Mouse (Mus musculus) intestine, embryonic 16.5 days (tissue): ENCODE data around the gene Kdm7a. TPM values are rescaled to one million over a fixed set of nuclear protein-coding genes. Genes with fewer than 3 reads are reported as not detected.
A peak's percentile ranks its signal among the peaks of the same experiment; 100 is the strongest.

Experiments
- ATAC-seq: fragments of 200-750 bp; cut with Nextera tagmentation; 2 replicates; pipeline ENCODE4 v1.8.0; 2017; ENCODE audit warnings: moderate TSS enrichment, moderate library complexity
- H3K27ac ChIP-seq: fragments of 300-500 bp; sonication (generic); 2 replicates; pipeline ENCODE4 v1.5.1; 2014; ENCODE audit warnings: mild to moderate bottlenecking, low read length
- H3K27me3 ChIP-seq: fragments of 300-500 bp; sonication (generic); replicated peaks from 2 replicates; pipeline ENCODE4 v1.6.1; 2014; ENCODE audit warnings: low read length, control low read depth, mixed read lengths; ENCODE audit not compliant: control insufficient read depth, insufficient read depth
- H3K36me3 ChIP-seq: fragments of 300-500 bp; sonication (generic); 2 replicates; pipeline ENCODE4 v1.6.1; 2014; ENCODE audit warnings: low read length, control low read depth; ENCODE audit not compliant: control insufficient read depth, insufficient read depth
- H3K4me1 ChIP-seq: fragments of 300-500 bp; sonication (generic); 2 replicates; pipeline ENCODE4 v1.6.1; 2014; ENCODE audit warnings: low read length, control low read depth, mixed read lengths; ENCODE audit not compliant: control insufficient read depth, insufficient read depth
- H3K4me2 ChIP-seq: fragments of 300-500 bp; sonication (generic); 2 replicates; pipeline ENCODE4 v1.6.1; 2014; ENCODE audit warnings: low read depth, low read length, control low read depth
- H3K4me3 ChIP-seq: fragments of 300-500 bp; sonication (generic); 2 replicates; pipeline ENCODE4 v1.5.1; 2014; ENCODE audit warnings: mild to moderate bottlenecking, low read length
- H3K9ac ChIP-seq: fragments of 300-500 bp; sonication (generic); 2 replicates; pipeline ENCODE4 v1.6.1; 2014; ENCODE audit warnings: low read depth, low read length
- H3K9me3 ChIP-seq: fragments of 300-500 bp; sonication (generic); 2 replicates; pipeline ENCODE4 v1.6.1; 2016; ENCODE audit warnings: low read length, control low read depth; ENCODE audit not compliant: control insufficient read depth
- WGBS: fragments of 180-500 bp; shearing (Covaris S2); extraction: QIAGEN DNeasy Blood & Tissue Kit; methylation state at CpG from one replicate; pipeline ENCODE4 v1.1.7; 2014; 5-methylcytosine and 5-hydroxymethylcytosine counted together
- polyA plus RNA-seq: library from polyadenylated mRNA; unstranded; fragments of >200 nt; fragmentation: Nextera tagmentation; extraction: Ambion mirVana; gene quantifications from 2 replicates; pipeline ENCODE4 v1.2.1, GENCODE M21; 2015

The Kdm7a gene
- polyA plus RNA-seq, 1 experiment from 2014 or later = 4.0 TPM

- no peak for ATAC-seq
- Histone ChIP-seq H3K9me3 (no peaks in the 10 kb centered on the region), H3K4me1 (no peaks in the 10 kb centered on the region), H3K36me3 (no peaks in the 10 kb centered on the region), H3K9ac (no peak overlapping the region), H3K4me3 (no peak overlapping the region), H3K27me3 (no peaks in the 10 kb centered on the region), H3K27ac (no peak overlapping the region), H3K4me2 (no peak overlapping the region)
- WGBS = 61% methylated on average over 5 of the region's 5 CpGs
Observed at GRCm38 (mm10) chr6:39214949-39215606, 8.5 kb upstream of the Kdm7a start.

GRCm38 (mm10) chr6:39209677-39210076, 3.1 kb upstream of the Kdm7a start:
- Histone ChIP-seq H3K4me2 (no peak overlapping the region), H3K27ac (no peak overlapping the region), H3K27me3 (no peaks in the 10 kb centered on the region), H3K4me3 (no peak overlapping the region), H3K4me1 (no peaks in the 10 kb centered on the region), H3K36me3 (no peaks in the 10 kb centered on the region), H3K9me3 (no peaks in the 10 kb centered on the region), H3K9ac (no peak overlapping the region)
- WGBS = 84% methylated on average over 4 of the region's 4 CpGs
- no peak for ATAC-seq

- H3K4me1 ChIP-seq = no peaks in the 10 kb centered on the region
- no peak overlapping the region for H3K4me2 ChIP-seq
- H3K9me3 ChIP-seq = no peaks in the 10 kb centered on the region
- H3K9ac ChIP-seq = no peak overlapping the region
- no peak for ATAC-seq
- H3K27ac ChIP-seq = no peak overlapping the region
- no peak overlapping the region for H3K4me3 ChIP-seq
- no peaks in the 10 kb centered on the region for H3K36me3 ChIP-seq
- 83% methylated on average over 4 of the region's 4 CpGs for WGBS
- H3K27me3 ChIP-seq = no peaks in the 10 kb centered on the region
Observed at GRCm38 (mm10) chr6:39208181-39208580, 1.6 kb upstream of the Kdm7a start.

GRCm38 (mm10) chr6:39205650-39206580, 674 bp downstream of the Kdm7a start:
- under 1% methylated on average over 116 of the region's 121 CpGs for WGBS
- Histone ChIP-seq H3K27me3 (no peaks in the 10 kb centered on the region), H3K36me3 (no peaks in the 10 kb centered on the region), H3K4me1 (no peaks in the 10 kb centered on the region), H3K9me3 (no peaks in the 10 kb centered on the region), H3K4me3 (peak overlapping the region; percentile 98), H3K4me2 (peak overlapping the region; percentile 69), H3K9ac (peak overlapping the region; percentile 98), H3K27ac (peak overlapping the region; percentile 99)
- ATAC-seq = peak; percentile 59

- under 1% methylated on average over 30 of the region's 30 CpGs for WGBS
- peak; percentile 49 for ATAC-seq
Observed at GRCm38 (mm10) chr6:39205064-39205649, 1.4 kb downstream of the Kdm7a start.

GRCm38 (mm10) chr6:39204444-39204843, 2.1 kb downstream of the Kdm7a start:
- no peaks in the 10 kb centered on the region for H3K27me3 ChIP-seq
- H3K36me3 ChIP-seq = no peaks in the 10 kb centered on the region
- H3K4me1 ChIP-seq = no peaks in the 10 kb centered on the region
- H3K4me3 ChIP-seq = no peak overlapping the region
- H3K4me2 ChIP-seq = no peak overlapping the region; the same call in 1 of the 2 replicates
- ATAC-seq = no peak
- no peak overlapping the region for H3K27ac ChIP-seq
- no peak overlapping the region for H3K9ac ChIP-seq
- no peaks in the 10 kb centered on the region for H3K9me3 ChIP-seq
- 60% methylated on average over 4 of the region's 4 CpGs for WGBS

More at GRCm38 (mm10) chr6:39205064-39205649, 1.4 kb downstream of the Kdm7a start:
- H3K27me3 ChIP-seq = no peaks in the 10 kb centered on the region
- peak overlapping the region; percentile 99 for H3K27ac ChIP-seq
- no peaks in the 10 kb centered on the region for H3K4me1 ChIP-seq
- peak overlapping the region; percentile 98 for H3K9ac ChIP-seq
- peak overlapping the region; percentile 69 for H3K4me2 ChIP-seq
- H3K4me3 ChIP-seq = peak overlapping the region; percentile 98
- no peaks in the 10 kb centered on the region for H3K9me3 ChIP-seq
- H3K36me3 ChIP-seq = no peaks in the 10 kb centered on the region

- H3K9me3 ChIP-seq = no peaks in the 10 kb centered on the region
- no peak overlapping the region for H3K27ac ChIP-seq
- no peak overlapping the region for H3K4me2 ChIP-seq
- H3K36me3 ChIP-seq = no peaks in the 10 kb centered on the region
- WGBS = 82% methylated on average over 4 of the region's 4 CpGs
- no peaks in the 10 kb centered on the region for H3K4me1 ChIP-seq
- no peak for ATAC-seq
- H3K9ac ChIP-seq = no peak overlapping the region
- H3K4me3 ChIP-seq = no peak overlapping the region
- H3K27me3 ChIP-seq = no peaks in the 10 kb centered on the region
Observed at GRCm38 (mm10) chr6:39203236-39203635, 3.4 kb downstream of the Kdm7a start.

GRCm38 (mm10) chr6:39193006-39193405, 13.6 kb downstream of the Kdm7a start:
- Histone ChIP-seq H3K9me3 (no peaks in the 10 kb centered on the region), H3K27ac (no peak overlapping the region), H3K4me3 (no peak overlapping the region), H3K4me1 (0 out of 2 replicates have a peak, but pooled peaks cover 6% of the 10 kb centered on the region), H3K36me3 (no peaks in the 10 kb centered on the region), H3K9ac (no peak overlapping the region), H3K27me3 (no peaks in the 10 kb centered on the region), H3K4me2 (no peak overlapping the region)
- ATAC-seq = no peak
- WGBS = 73% methylated on average over 5 of the region's 5 CpGs

GRCm38 (mm10) chr6:39191518-39191917, 15.1 kb downstream of the Kdm7a start:
- H3K27ac ChIP-seq = no peak overlapping the region
- no peak overlapping the region for H3K4me2 ChIP-seq
- H3K27me3 ChIP-seq = no peaks in the 10 kb centered on the region
- no peaks in the 10 kb centered on the region for H3K36me3 ChIP-seq
- 0 out of 2 replicates have a peak, but pooled peaks cover 6% of the 10 kb centered on the region for H3K4me1 ChIP-seq
- ATAC-seq = no peak
- H3K9me3 ChIP-seq = no peaks in the 10 kb centered on the region
- 68% methylated on average over 2 of the region's 2 CpGs for whole genome bisulfite sequencing
- H3K9ac ChIP-seq = no peak overlapping the region
- no peak overlapping the region for H3K4me3 ChIP-seq
